Mouse (Mus musculus) bone marrow, adult 2 months (tissue): ENCODE measurements around the gene Shisa4. TPM values are rescaled to one million over a fixed set of nuclear protein-coding genes. Genes with fewer than 3 reads are reported as not detected.
"Not testable (repeated sequence)": the region's sequence is repeated elsewhere in the genome, so short reads cannot be mapped to it uniquely, and the experiment has no call there.

Experiments
- H3K27ac ChIP-seq: fragments of 200-500 bp; 2 replicates; pipeline ENCODE4 v1.5.1; 2012; ENCODE audit warnings: low read depth, mild to moderate bottlenecking, control low read depth, inconsistent platforms, low read length; ENCODE audit not compliant: control insufficient read depth, poor library complexity, insufficient read depth
- H3K4me1 ChIP-seq: fragments of 200-500 bp; 2 replicates; pipeline ENCODE4 v1.6.1; 2011; ENCODE audit warnings: low read length; ENCODE audit not compliant: control insufficient read depth, insufficient read depth
- H3K4me3 ChIP-seq: fragments of 200-500 bp; replicated peaks from 2 replicates; pipeline ENCODE3; 2011; ENCODE audit warnings: mild to moderate bottlenecking, low read depth, low read length, control low read depth; ENCODE audit not compliant: control insufficient read depth
- CTCF ChIP-seq: fragments of 200-500 bp; IDR thresholded peaks from 2 replicates; pipeline ENCODE4 v1.5.1; 2011; ENCODE audit warnings: low read length, control low read depth; ENCODE audit not compliant: control insufficient read depth, insufficient read depth
- POLR2A ChIP-seq: fragments of 200-500 bp; IDR thresholded peaks from 2 replicates; pipeline ENCODE4 v1.6.1; 2011; ENCODE audit warnings: low read depth, mild to moderate bottlenecking, control low read depth, low read length, borderline replicate concordance; ENCODE audit not compliant: control insufficient read depth
- WGBS: fragments of 180-500 bp; shearing (Covaris S2); methylation state at CpG from one replicate; pipeline ENCODE4 v1.1.7; 2018; 5-methylcytosine and 5-hydroxymethylcytosine counted together
- polyA plus RNA-seq: library from polyadenylated mRNA; stranded (reverse); fragments of >200 nt; gene quantifications from 2 replicates; pipeline ENCODE4 v1.2.4, GENCODE M21; 2011; ENCODE audit warnings: low replicate concordance; ENCODE audit not compliant: missing spikeins, insufficient read depth, insufficient read length

The Shisa4 gene
- polyA plus RNA-seq, 1 experiment: not detected

DNA sequence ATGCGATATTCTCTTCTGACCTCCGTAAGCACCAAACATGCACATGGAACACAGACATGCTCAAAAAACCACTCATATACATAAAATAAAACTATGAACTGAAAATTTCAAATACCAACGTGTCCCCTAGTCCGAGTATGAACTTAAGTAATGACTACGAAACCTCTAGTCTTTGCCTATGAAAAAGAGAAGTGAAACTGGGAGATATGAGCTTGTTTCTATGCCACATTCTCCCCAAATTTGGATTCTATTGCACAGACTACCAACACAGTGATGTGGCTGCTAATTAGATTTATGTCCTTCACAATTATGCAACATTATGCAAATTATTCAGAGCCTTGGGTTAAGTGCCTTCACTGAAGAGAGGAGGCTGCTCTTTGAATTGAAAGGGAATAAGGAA, 24.4 kb upstream of the Shisa4 start:
- no peak overlapping the region for H3K4me3 ChIP-seq
- TF ChIP-seq POLR2A (no peak), CTCF (no peak)
- no peaks in the 10 kb centered on the region for H3K4me1 ChIP-seq
- 66% methylated on average over 5 of the region's 5 CpGs for WGBS
- no peak overlapping the region for H3K27ac ChIP-seq

DNA sequence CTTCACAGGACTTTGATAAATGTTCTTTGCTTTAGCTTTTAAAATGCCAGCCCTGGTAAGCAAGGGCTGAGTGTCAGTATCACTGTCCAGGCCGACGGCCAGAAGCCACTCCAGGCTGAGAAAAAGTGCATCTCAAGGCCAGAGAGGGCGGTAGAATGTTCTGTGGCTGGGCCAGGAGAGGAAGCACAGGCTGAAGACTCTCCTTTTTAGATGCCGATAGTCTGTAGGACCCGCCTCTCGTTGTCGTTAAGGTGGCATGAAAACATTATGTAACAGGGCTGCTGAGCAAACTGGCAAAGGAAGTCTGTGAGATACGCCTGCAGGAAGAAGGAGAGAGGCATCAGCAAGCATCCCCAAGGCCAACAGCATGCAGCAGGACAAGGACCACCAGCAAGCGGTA, 10.1 kb upstream of the Shisa4 start:
- H3K4me3 ChIP-seq: no peak overlapping the region
- no peak for TF ChIP-seq POLR2A
- no peak for TF ChIP-seq CTCF
- WGBS: 78% methylated on average over 9 of the region's 9 CpGs

DNA sequence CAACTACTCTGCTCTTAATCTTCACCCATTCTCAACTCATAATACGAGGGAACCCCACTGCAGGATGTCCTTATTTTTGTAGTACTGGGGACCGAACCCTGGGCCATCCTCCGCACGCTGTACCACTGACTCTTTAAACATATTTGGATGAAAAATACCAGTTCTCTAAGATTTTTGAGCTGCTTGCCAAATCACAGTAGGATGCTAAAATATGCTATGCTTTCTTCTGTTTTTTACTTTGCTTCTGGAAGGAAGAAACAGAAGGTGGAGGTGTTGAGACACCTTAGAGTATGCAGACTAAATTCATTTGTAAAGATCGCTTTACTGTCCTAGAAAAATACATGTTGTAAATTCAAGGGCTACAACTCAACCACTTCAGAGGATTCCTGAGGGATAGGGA, 9.1 kb upstream of the Shisa4 start:
- Histone ChIP-seq H3K4me1 (no peaks in the 10 kb centered on the region), H3K27ac (no peak overlapping the region), H3K4me3 (no peak overlapping the region)
- TF ChIP-seq POLR2A: no peak
- TF ChIP-seq CTCF: no peak
- 93% methylated on average over 5 of the region's 5 CpGs for WGBS

More for the DNA sequence above, 10.1 kb upstream of the Shisa4 start:
- no peaks in the 10 kb centered on the region for H3K4me1 ChIP-seq
- no peak overlapping the region for H3K27ac ChIP-seq

DNA sequence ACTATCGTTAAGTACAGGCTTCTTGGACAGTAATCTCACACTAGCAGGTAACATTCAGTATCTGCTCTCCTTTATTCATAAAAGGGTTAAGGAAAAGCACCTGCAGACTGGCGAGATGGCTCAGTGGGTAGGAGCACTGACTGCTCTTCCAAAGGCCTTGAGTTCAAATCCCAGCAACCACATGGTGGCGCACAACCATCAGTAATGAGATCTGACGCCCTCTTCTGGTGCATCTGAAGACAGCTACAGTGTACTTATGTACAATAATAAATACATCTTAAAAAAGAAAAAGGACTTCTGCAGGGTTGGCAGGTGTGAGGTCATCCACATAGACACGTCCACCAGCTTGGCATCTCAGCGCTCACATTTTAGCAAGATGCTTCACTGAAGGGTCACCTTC, 6.5 kb upstream of the Shisa4 start:
- 73% methylated on average over 6 of the region's 6 CpGs for WGBS
- not testable (repeated sequence) for H3K4me1 ChIP-seq, H3K27ac ChIP-seq, H3K4me3 ChIP-seq

DNA sequence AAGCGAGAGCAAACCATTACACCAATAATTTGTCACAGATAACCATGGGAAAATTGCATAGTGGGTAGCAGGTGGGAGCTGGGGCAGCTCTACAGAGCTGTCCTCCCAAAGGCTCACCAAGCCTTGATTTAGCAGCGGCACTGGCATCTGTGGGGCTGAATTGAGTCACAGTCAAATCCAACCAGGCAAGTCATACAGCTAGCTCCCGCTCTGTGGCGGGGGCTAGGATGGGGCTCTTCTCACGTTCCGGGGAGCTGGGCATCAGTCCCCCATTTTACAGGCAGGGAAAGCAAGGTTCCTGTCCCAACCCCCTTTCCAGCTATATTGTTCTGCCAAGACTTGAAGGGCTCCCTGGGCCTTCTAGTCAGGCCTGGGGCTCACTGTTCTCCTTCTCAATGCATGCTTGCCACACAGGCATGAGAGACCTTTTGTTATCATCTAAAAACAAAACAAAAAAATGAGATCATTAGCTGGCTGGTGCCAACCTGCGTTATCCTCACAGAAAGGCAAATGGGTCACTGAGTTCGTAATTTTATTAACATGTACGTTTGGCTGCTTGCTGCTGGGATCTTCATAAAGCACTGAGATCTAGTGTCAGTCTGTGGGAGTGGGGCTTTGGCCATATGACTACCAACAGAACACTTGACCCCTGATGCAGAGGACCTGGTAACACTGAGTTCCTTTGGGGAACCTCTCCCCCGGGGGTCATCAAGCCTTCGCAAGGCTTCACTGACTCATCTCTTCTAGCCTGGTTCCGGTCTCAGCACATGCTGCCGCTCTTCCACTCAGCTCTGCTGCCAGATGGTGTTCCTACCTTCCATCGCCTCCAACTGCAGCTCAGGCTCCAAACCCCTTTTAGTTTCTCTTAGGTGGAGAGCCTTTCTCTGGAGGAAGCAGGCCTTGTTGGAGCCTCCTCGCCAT, 5.3 kb upstream of the Shisa4 start:
- 82% methylated on average over 15 of the region's 15 CpGs for WGBS
- no peak overlapping the region for H3K4me3 ChIP-seq
- H3K27ac ChIP-seq: no peak overlapping the region
- TF ChIP-seq POLR2A (no peak), CTCF (no peak)
- H3K4me1 ChIP-seq: no peaks in the 10 kb centered on the region

DNA sequence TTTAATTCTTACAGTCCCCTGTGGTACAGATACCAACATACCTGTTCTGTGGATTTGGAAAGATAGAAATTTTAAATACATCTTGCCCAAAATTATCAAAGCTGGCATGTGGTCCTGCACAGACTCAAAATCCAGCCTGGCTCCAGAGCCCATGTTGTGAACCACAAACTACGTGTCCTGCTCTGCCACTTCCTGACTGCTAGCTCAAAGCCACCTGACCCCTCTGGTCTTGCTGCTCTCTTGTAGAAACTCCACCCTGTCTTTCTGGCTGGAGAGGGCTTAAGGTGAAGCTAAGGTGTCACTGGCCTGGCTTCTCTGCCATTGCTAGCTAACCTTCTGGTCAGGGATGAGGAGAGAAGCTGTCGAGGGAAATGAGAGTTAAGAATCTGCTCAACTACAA, 4.0 kb upstream of the Shisa4 start:
- no peak overlapping the region for H3K4me3 ChIP-seq
- H3K4me1 ChIP-seq: no peaks in the 10 kb centered on the region
- WGBS: 21% methylated on average over 2 of the region's 2 CpGs
- TF ChIP-seq POLR2A: no peak
- no peak for TF ChIP-seq CTCF
- H3K27ac ChIP-seq: no peak overlapping the region

DNA sequence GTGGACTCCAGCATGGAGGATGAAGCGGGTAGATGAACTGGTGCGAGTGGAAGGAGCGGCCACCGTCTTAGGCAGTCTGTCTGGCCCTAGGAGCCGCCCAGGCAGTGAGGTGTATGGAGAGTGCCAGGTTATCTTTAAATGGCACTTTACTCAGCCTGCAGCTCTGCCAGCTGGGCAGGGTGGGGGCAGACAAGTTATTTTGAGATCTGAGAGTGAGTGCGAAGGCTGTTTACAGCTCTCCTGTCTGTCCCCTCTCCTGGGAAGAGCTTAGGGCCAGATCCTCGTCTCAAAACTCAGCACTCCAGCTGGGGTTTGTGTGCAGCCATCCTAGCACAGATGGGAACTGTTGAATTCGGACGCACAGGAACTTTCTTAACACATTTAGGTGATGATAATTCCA, 3.5 kb upstream of the Shisa4 start:
- WGBS: 66% methylated on average over 9 of the region's 9 CpGs
- TF ChIP-seq CTCF (no peak), POLR2A (no peak)
- Histone ChIP-seq H3K4me3 (no peak overlapping the region), H3K27ac (no peak overlapping the region), H3K4me1 (no peaks in the 10 kb centered on the region)

DNA sequence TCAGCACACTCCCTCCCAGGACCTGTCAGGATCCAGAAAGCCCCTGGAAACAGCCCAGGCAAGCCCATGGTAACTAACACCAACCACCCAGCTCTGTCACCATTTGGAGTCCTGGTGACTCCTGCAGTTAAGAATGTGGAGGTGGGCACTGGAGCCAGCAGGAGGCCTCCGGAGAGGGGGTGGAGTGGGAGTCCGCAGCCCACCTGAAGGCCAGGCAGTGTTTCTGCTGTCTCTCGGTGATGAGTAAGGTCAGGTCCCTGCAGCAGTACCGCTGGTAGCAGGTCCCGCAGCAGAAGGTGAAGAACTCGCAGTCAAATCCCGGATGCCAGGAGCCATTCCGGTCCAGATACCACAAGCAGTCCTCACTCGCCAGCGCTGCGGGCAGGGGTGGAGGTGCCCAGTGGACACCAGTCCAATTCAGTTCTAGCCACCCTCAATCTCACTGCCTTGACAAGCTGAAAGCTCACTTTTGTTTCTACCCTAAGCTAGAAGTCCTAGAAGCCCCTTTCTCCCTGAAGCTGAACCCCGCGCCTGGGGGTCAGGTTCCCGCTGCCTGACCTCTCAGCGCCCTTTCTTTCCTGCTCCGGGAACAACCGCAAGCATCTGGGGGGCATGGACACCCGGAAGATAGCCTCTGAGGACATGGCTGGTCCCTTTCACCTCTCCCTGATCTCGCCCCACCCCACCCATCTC, 716 bp downstream of the Shisa4 start:
- Histone ChIP-seq H3K4me1 (no peaks in the 10 kb centered on the region), H3K27ac (no peak overlapping the region; the same call in 1 of the 2 replicates), H3K4me3 (peak overlapping the region; percentile 4)
- TF ChIP-seq POLR2A (no peak), CTCF (no peak)
- WGBS: 14% methylated on average over 19 of the region's 19 CpGs

DNA sequence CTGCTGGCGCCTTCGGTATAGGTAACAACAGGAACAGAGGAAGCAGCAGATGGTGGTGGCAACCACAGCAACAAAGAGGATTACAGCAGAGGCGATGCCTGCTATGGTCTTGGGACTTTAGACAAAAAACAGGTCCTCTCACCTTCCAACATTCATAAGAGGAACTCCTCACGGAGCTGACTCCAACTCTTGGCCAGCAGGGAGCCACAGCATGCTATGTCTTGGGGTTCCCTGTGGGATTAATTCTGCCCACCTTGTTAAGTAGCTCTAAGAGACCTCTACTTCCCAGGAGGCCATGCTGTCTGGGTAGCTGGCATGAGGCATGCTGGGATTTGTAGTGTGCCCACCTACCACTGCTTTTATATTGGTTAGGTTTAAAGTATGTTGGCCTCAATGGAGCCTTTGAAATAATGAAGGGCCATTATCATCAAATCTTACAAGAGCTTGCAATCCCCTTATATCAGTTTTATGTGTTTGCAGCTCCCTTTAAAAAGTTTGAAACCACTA, 1.8 kb downstream of the Shisa4 start:
- H3K27ac ChIP-seq: no peak overlapping the region
- WGBS: 64% methylated on average over 4 of the region's 4 CpGs
- no peak overlapping the region for H3K4me3 ChIP-seq
- H3K4me1 ChIP-seq: no peaks in the 10 kb centered on the region
- no peak for TF ChIP-seq CTCF
- no peak for TF ChIP-seq POLR2A
